Mouse (Mus musculus): ENCODE results near the gene Lax1. TPM values are rescaled to one million over a fixed set of nuclear protein-coding genes. Genes with fewer than 3 reads are reported as not detected.

The Lax1 gene
- total RNA-seq (2021): not detected
- long read RNA-seq: 0 reads

GRCm38 (mm10) chr1:133689897-133690296 lies at the start of gene Lax1:
Gene Lax1, minus strand, starts transcription at chr1:133690108.
- DNase-seq (ENCODE audit: low spot score in 2 of 2): no peak

- DNase-seq (ENCODE audit: low spot score in 2 of 2): no peak
Observed at GRCm38 (mm10) chr1:133736664-133737063, 46.8 kb upstream of the Lax1 start.

GRCm38 (mm10) chr1:133735995-133736652 lies 46.2 kb upstream of the Lax1 start:
- peak; percentile 58 to 84 for DNase-seq (ENCODE audit: low spot score in 2 of 2)

- no peak for DNase-seq (ENCODE audit: low spot score in 2 of 2)
Observed at GRCm38 (mm10) chr1:133732814-133733213, 42.9 kb upstream of the Lax1 start.

GRCm38 (mm10) chr1:133728339-133728738 lies 38.4 kb upstream of the Lax1 start:
- no peak for DNase-seq (ENCODE audit: low spot score in 2 of 2)

- DNase-seq (ENCODE audit: low spot score in 2 of 2): no peak
Observed at GRCm38 (mm10) chr1:133720342-133720741, 30.4 kb upstream of the Lax1 start.

- no peak for DNase-seq (ENCODE audit: low spot score in 2 of 2)
Observed at GRCm38 (mm10) chr1:133718786-133719185, 28.9 kb upstream of the Lax1 start.

GRCm38 (mm10) chr1:133718296-133718695 lies 28.4 kb upstream of the Lax1 start:
- no peak for DNase-seq (ENCODE audit: low spot score in 2 of 2)

GRCm38 (mm10) chr1:133716464-133716863 lies 26.6 kb upstream of the Lax1 start:
- DNase-seq (ENCODE audit: low spot score in 2 of 2): no peak

- DNase-seq (ENCODE audit: low spot score in 2 of 2): no peak
Observed at GRCm38 (mm10) chr1:133715191-133715590, 25.3 kb upstream of the Lax1 start.

- DNase-seq (ENCODE audit: low spot score in 2 of 2): no peak
Observed at GRCm38 (mm10) chr1:133713009-133713370, 23.1 kb upstream of the Lax1 start.

GRCm38 (mm10) chr1:133712288-133713008 lies 22.5 kb upstream of the Lax1 start:
- DNase-seq (ENCODE audit: low spot score in 2 of 2): no peak

- no peak for DNase-seq (ENCODE audit: low spot score in 2 of 2)
Observed at GRCm38 (mm10) chr1:133711376-133711775, 21.5 kb upstream of the Lax1 start.

GRCm38 (mm10) chr1:133710895-133711294 lies 21.0 kb upstream of the Lax1 start:
- DNase-seq (ENCODE audit: low spot score in 2 of 2): no peak

- DNase-seq (ENCODE audit: low spot score in 2 of 2): no peak
Observed at GRCm38 (mm10) chr1:133709292-133709691, 19.4 kb upstream of the Lax1 start.

GRCm38 (mm10) chr1:133701824-133702223 lies 11.9 kb upstream of the Lax1 start:
- DNase-seq (ENCODE audit: low spot score in 2 of 2): peak in 1 of 2 experiments; percentile 49

- no peak for DNase-seq (ENCODE audit: low spot score in 2 of 2)
Observed at GRCm38 (mm10) chr1:133697935-133698620, 8.2 kb upstream of the Lax1 start.

- DNase-seq (ENCODE audit: low spot score in 2 of 2): peak in 1 of 2 experiments; percentile 6
Observed at GRCm38 (mm10) chr1:133695901-133696300, 6.0 kb upstream of the Lax1 start.

- DNase-seq (ENCODE audit: low spot score in 2 of 2): no peak
Observed at GRCm38 (mm10) chr1:133694876-133695275, 5.0 kb upstream of the Lax1 start.

- no peak for DNase-seq (ENCODE audit: low spot score in 2 of 2)
Observed at GRCm38 (mm10) chr1:133694301-133694700, 4.4 kb upstream of the Lax1 start.

- no peak for DNase-seq (ENCODE audit: low spot score in 2 of 2)
Observed at GRCm38 (mm10) chr1:133693536-133694114, 3.7 kb upstream of the Lax1 start.

GRCm38 (mm10) chr1:133692195-133692594 lies 2.3 kb upstream of the Lax1 start:
- DNase-seq (ENCODE audit: low spot score in 2 of 2): no peak
